Mouse (Mus musculus): ENCODE results near the gene Ncoa3.

Gene Ncoa3

DNA sequence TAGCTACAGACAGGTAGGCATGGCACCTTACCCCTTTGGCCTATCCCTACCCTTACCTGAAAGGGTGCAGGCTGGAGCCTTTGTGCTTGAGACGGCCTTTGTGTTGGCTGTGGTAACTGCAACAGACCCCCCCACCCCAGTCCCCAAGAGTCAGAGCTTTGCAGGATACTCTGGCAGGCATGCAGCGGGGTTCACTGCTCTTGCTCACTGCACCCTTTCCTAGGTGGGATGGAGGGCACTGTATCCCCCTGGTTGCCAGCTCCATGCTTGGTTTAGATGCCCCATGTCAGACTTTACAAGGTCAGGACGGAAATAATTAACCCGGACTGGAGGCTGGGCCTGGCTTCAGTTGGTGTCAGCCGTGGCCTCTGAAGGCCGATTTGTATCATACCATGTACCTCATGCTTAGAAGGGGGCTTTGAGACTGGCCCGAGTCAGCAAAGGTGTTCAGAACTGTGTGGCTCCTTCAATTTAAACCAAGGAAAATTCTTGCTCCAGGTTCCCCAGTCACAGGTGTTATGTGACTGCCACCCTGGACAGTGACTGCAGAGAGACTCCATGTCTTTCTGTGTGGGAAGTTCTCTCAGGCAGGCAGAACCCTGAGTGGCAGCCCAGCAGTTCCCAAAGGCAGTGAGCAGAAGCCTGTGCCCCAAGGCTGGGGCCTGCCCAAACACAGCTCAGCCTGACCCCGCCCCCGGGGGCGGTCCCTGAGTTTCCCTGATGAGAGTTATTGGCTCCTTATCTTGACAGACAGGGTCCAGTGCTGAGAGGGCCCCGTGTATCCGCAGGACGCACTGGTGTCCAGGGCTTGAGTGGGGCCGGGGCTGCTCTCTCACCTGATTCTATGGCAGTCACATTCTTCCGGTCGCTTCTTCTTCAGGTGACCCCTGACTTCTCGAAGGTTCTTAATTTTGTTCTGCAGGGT is 87.8 kb downstream of the Ncoa3 start:
- peak; percentile 63 for DNase-seq (ENCODE audit: low spot score)

DNA sequence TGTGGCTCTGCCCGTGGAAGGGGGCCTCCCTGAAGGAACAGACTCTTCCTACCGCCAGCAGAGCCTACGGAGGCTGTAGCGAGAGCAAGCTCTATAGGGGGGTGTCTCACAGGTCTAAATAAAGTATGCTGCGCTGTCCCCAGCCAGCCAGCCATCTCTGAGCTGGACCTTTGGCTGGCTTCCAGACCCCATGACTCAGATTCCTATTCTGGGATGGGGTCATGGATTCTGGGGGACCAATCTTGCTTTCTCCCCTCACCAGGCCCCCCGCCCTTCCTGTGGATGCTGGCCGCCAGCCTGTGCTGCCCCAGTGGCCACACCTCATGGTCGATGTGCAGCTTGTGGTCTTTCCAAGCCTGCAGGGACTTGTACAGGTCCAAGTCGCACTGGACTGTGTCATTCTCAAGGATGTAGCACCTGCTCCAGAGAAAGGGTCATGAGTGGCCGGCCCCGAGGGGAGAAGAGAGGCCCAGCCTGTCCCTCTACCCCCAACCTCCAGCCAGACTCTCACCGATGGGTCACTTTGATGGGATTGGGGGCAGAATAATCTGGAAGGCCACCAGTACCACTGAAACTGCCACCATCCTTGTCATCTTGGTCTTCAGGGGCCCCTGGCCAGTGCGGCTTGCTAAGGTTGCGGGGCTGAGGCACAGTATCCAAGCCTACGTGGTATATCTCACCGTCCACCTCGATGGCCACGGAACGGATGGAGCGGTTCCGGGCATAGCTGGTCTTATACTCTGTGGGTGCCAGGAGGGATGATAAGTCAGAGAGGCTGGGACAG is 88.7 kb downstream of the Ncoa3 start:
- no peak for DNase-seq (ENCODE audit: low spot score)

DNA sequence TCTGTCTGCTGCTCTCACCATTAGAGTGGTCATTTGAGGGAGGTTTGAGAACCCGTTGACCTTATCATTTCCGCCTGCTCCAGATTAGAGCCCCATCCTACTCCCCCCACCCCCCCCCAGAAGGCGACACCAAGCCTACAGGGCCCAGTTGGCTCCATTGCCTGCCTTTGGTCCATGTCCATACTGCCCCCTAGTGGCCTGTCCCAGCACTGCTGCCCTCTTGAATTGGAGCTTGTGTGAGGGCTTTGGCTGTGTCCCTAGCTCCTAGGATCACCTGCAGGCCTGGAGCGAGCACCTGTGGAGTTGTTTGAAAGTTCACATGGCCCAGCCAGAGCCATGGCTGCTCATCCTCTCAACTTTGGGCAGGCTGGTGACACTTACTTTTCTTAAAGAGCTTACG is 89.8 kb downstream of the Ncoa3 start:
- peak; percentile 69 for DNase-seq (ENCODE audit: low spot score)

- no peak for DNase-seq (ENCODE audit: low spot score)
These were observed 90.2 kb downstream of the Ncoa3 start for GRCm38 (mm10) chr2:166082661-166083060.

GRCm38 (mm10) chr2:166083542-166084031 is 91.2 kb downstream of the Ncoa3 start:
- DNase-seq (ENCODE audit: low spot score): no peak

- DNase-seq (ENCODE audit: low spot score): no peak
These were observed 91.7 kb downstream of the Ncoa3 start for GRCm38 (mm10) chr2:166084111-166084510.

GRCm38 (mm10) chr2:166084964-166085363 is 92.5 kb downstream of the Ncoa3 start:
- peak; percentile 29 for DNase-seq (ENCODE audit: low spot score)

GRCm38 (mm10) chr2:166085780-166086179 is 93.3 kb downstream of the Ncoa3 start:
- no peak for DNase-seq (ENCODE audit: low spot score)

DNA sequence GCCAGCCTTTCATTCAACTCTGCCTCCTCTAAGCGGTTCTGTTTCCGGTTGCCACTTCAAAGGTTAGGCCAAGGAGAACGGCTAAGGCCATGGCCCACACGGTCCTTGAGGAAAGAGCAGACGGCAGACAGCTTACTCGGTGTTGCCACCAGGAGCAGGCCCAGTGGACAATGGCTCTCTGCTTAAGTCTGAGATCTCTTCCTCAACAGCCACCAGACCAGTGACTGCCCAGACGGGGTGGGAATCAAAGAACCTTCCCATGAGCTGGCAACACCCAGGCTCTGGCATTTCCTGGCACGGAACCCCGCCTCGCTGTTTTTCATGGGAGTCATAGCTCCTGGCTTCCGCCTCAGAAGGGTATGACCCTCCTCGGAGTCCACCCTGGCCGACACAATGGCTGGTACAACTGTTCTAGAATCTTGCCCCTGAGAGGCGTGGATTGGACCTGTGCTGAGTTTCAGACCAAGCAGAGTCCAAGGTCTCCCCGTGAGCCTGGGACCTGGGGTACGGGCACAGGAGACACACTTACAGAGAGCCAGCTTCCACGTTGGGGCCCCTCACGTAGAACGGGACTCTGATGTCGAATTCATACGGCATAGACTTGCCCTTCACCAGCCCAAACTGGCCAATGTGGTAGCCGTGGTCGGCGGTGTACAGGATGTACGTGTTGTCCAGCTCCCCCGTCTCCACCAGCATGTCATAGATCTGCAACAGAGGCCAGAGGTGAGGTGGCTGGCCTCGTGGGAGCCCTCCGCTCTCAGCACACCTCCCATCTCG is 94.2 kb downstream of the Ncoa3 start:
- no peak for DNase-seq (ENCODE audit: low spot score)

DNA sequence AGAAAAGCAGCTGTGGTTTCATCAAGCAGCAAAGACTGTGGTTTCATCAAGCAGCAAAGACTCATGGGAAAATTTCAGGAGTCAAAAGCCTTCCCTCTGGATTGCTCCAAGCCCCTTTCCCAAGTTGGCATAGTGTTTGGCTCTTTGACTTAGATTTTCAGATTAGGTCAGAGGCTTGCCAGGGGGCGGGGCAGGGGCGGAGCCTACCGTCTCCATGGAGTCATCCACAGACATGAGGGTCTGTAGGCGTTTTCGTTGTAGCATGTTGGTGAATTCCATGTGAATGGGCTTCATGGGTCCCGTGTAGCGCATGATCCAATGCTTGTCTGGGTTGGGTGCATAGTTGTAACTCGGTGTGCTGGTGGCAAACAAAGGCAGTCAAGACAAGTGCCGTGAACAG is 96.6 kb downstream of the Ncoa3 start:
- DNase-seq (ENCODE audit: low spot score): no peak

DNA sequence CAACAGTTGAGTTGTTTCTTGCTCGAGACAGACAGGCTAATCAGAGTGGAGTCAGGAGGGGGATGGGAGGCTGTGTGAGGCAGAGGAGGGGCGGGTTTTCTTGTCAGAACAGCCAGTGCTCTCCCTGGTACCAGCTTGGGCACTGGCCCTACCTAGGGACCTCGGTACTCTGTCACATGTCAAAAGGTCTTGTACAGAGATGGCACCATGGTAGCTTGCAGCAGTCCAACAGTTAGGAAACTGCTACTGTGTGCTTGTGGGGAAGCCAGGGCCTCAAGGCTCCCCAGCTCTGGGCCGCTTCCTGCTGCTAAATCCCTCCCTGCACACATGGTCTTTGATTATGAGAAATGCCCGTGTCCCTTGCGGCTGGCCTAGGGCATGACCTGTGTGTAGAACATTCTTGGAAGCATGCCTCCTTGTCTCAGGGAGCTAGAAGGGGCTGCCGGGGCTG is 97.7 kb downstream of the Ncoa3 start:
- no peak for DNase-seq (ENCODE audit: low spot score)

GRCm38 (mm10) chr2:166091599-166091998 is 99.2 kb downstream of the Ncoa3 start:
- DNase-seq (ENCODE audit: low spot score): no peak

GRCm38 (mm10) chr2:166092412-166092811 is 100.0 kb downstream of the Ncoa3 start:
- DNase-seq (ENCODE audit: low spot score): no peak

DNA sequence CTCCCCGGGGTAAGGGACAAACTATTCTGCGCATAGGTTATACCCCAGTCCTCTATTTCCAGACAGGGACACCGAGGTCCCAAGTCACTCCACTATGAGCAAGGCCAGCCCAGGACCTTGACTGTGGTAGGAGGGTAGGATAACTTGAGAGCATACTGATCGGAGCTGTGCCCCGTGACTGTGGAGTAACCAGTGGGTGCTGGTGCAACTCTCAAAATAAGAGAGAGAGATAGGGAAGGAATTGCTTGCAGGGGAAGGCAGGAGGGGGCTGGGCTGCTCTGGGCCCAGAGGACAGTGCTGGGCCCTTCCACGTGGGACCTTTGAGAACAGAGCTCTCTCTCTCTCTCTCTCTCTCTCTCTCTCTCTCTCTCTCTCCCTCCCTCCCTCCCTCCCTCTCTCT is 103.9 kb downstream of the Ncoa3 start:
- DNase-seq (ENCODE audit: low spot score): no peak

DNA sequence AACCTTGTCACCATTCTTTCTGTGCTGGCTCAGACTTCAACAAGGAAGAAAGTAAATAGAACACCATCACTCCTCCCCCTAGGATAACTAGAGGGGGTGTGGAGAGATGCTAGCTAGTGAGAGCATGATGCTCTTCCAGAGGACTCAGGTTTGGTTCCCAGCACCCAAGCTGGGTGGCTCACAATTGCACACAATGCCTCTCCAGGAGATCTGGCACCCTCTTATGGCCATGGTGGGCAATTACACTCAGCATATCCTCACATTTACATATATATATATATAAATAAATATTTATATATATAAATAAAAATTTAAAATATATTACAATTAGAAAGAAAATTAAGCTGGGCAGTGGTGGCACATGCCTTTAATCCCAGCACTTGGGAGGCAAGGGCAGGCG is 104.4 kb downstream of the Ncoa3 start:
- no peak for DNase-seq (ENCODE audit: low spot score)

DNA sequence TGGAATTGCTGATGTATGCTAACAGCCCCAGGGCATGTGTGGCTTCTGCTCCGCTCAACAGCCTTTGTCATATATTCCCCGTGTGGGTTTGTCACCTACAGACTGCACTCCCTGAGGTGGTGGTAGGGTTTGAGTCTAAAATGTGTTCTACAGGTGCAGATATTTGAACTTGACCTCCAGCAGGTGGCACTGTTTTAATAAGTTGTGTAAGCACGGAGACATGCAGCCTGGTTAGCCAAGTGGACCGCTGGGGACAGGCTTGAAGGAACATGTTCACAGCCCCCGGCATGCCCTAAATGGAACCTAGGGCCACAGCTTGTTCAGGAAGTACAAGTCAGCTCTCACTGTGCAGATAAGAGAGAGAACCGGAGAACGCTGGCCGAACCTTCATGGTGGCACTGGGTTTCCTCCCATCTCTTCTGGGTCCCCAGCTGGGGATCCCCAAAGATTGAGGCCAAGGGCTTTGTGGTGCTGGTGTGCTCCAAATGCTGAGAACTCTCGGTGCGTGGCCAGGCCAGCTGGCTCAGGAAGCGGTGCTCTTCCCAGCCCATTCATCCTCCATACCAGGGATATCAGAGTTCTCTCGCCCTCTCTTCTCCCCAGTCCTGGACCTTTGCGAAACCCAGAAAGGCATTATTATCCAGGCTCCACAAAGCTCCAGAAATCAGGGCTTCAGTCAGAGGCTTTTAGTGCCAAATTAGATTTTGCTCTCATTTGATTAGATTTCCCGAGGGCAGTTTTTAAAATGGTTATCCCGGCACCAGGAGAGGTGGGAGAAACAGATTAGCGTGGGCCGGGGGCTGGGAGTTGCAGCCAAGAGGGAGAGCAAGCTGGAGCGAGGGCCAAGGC is 105.2 kb downstream of the Ncoa3 start:
- DNase-seq (ENCODE audit: low spot score): no peak

DNA sequence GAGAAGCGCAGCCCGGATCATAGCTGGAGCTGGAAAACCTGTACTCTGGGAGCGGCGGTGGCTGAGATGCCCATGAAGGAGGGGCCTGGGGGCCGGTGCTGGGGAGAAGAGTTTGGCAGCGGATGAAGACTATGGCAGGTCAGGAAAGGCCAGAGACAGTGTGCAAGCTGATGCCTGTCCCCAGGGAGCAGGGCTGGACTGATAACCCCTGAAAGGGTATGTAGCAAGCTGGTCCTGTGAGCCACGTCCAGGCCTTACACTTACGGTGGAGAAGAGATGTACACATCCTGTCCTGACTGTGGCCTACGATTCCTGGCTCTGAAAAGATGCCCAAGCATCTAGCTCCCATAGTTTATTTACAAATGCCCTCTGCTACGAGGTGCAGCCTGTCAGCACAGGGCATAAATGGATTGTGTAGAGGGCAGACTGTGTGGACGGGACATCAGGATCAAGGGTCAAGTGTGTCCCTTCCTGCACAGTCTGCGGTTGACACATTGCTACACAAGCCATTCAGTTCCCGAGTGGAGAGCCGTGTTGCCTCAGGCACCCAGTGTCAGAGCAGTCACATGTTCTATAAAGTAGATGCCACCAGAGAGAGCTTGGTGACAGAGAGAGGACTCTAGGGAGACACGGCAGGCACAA is 106.0 kb downstream of the Ncoa3 start:
- DNase-seq (ENCODE audit: low spot score): no peak

DNA sequence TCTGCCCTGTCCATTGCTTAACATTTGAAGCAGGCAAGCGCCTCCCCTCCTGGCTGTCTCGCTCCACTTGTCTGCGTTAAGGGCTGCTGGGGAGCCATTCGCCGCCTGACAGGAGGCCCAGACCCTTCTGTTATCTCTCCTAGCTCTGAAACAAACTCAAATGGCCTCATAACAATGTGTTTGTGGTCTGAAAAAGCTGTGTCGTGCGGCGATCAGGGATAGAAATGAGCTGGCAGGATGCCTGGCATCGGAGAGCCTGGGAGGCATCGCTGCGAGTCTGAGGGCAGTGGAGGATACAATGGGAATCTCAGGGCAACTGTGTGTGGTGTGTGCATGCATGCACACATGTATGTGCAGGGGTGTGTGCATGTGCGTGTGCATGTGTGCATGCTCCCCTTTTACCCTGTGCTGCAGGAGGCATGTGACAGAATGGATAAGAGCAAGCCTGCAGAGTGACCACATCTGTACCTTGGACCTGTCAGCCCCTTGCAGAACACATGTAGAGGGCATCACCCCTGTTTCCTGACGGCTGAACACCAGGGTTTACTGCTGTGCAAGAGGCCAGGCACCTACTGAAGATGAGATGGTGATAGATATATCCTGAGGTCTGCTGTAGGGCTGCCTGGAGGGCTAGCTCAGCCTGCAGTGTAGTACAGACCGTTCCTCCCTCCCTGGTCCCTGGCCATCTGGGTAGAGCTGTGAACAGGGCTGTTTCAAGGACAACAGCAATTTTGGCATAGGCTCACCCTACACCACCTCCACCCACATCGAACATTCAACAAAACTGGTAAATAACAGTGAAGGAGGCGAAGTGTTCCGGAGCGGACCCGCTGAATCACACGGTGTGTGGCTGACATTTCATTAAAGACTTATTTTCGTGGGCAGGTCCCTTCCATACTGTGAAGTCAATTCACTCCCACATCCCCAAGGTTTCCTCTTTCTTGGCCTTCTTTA is 108.2 kb downstream of the Ncoa3 start:
- DNase-seq (ENCODE audit: low spot score): no peak

DNA sequence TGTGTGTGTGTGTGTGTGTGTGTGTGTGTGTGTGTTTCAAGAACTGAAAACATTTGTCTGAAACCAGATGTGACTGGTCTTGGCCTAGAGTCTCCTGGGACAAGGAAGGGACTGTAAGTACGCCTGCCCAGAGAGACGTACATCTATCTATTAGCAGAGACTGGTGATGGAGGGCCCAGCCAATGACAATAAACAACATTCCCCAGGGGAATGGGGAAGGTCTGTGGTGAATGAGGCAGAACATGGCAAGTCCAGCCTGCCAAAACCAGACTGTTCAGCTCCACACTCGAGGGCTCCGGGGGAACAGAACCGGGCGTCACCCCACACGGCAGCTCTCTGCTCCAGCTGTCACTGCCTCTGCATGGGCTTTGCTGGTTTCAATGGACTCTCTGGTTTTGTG is 110.5 kb downstream of the Ncoa3 start:
- no peak for DNase-seq (ENCODE audit: low spot score)

- DNase-seq (ENCODE audit: low spot score): no peak
These were observed 113.5 kb downstream of the Ncoa3 start for GRCm38 (mm10) chr2:166105911-166106310.

Measured in c-Kit-positive CD71-positive TER-119-positive erythroid progenitor cells, embryonic 14.5 days (primary cell).